Mouse (Mus musculus) olfactory bulb, adult 2 months (tissue): ENCODE measurements at regions not wholly inside any gene's neighbourhood (a gene's known extent, or its start where the extent isn't known, plus 50 kb on each side); places are given as distances from the start of the nearest gene placed in this dataset.

ENCODE experiments used
- CTCF ChIP-seq: fragments of 200-500 bp; IDR thresholded peaks from 2 replicates; pipeline ENCODE4 v1.5.1; 2012; ENCODE audit warnings: low read depth, mild to moderate bottlenecking, low read length, moderate library complexity; ENCODE audit not compliant: insufficient read depth
- POLR2A ChIP-seq: fragments of 200-500 bp; IDR thresholded peaks from 2 replicates; pipeline ENCODE4 v1.6.1; 2012; ENCODE audit warnings: mild to moderate bottlenecking, low read depth, low read length, moderate library complexity; ENCODE audit not compliant: insufficient read depth

GRCm38 (mm10) chr2:128468323-128468722 is 122.7 kb upstream of the Spdye4c start:
- TF ChIP-seq CTCF (no peak), POLR2A (no peak)
